In genomic region chr10:40725066-40725465, GRCm38 (mm10) we compare ENCODE assay signal across 13 mouse cellular contexts. TPM values are rescaled to one million over a fixed set of nuclear protein-coding genes. Genes with fewer than 3 reads are reported as not detected.
DNase-seq lines count a peak whose midpoint lies in the region; ATAC-seq lines count a peak whose summit lies in the region.
"Had no signal": no experiment of that assay in that cellular context is flagged by ENCODE, and none has a peak within 500 bp of the region (broad histone marks: within the 10 kb centered on the region; RNA-seq: fewer than 3 reads in every experiment).

No protein-coding gene starts in this region.

- no peaks in the 10 kb centered on the region for H3K27me3 ChIP-seq in intestine, embryonic 14.5 days (replicated peaks; ENCODE audit: control insufficient read depth, insufficient read depth, low read length)
- no peaks in the 10 kb centered on the region for H3K27me3 ChIP-seq in intestine, embryonic 16.5 days (replicated peaks; ENCODE audit: control insufficient read depth, insufficient read depth, low read length)
- H3K27me3 ChIP-seq: heart, embryonic 15.5 days; neural tube, embryonic 13.5 days had no signal

- H3K4me3 ChIP-seq in intestine, embryonic 14.5 days (ENCODE audit: low read depth, low read length) = no peak overlapping the region
- no peak overlapping the region for H3K4me3 ChIP-seq in intestine, embryonic 16.5 days (ENCODE audit: low read length)
- H3K4me3 ChIP-seq: heart, embryonic 15.5 days; neural tube, embryonic 13.5 days had no signal

- no peaks in the 10 kb centered on the region for H3K9me3 ChIP-seq in intestine, embryonic 14.5 days (ENCODE audit: control insufficient read depth, low read length)
- no peaks in the 10 kb centered on the region for H3K9me3 ChIP-seq in intestine, embryonic 16.5 days (ENCODE audit: control insufficient read depth, low read length)
- H3K9me3 ChIP-seq: G1E; heart, embryonic 15.5 days; neural tube, embryonic 13.5 days had no signal

- no peak overlapping the region for H3K4me2 ChIP-seq in intestine, embryonic 14.5 days (ENCODE audit: low read length)
- no peak overlapping the region for H3K4me2 ChIP-seq in intestine, embryonic 16.5 days (ENCODE audit: low read depth, low read length)
- H3K4me2 ChIP-seq: heart, embryonic 15.5 days; neural tube, embryonic 13.5 days had no signal

- no peak for ATAC-seq in intestine, embryonic 14.5 days (replicated peaks; ENCODE audit: low FRiP score, low TSS enrichment, low read depth)
- no peak for ATAC-seq in intestine, embryonic 16.5 days

- peaks cover 21% of the 10 kb centered on the region for H3K4me1 ChIP-seq in intestine, embryonic 14.5 days (replicated peaks; ENCODE audit: control insufficient read depth, insufficient read depth, low read length)
- H3K4me1 ChIP-seq in intestine, embryonic 16.5 days (ENCODE audit: control insufficient read depth, insufficient read depth, low read length) = peaks cover 7% of the 10 kb centered on the region; the same call in 1 of the 2 replicates
- H3K4me1 ChIP-seq: heart, embryonic 15.5 days had no signal

- H3K36me3 ChIP-seq in intestine, embryonic 14.5 days (ENCODE audit: control insufficient read depth, insufficient read depth, low read length) = no peaks in the 10 kb centered on the region
- no peaks in the 10 kb centered on the region for H3K36me3 ChIP-seq in intestine, embryonic 16.5 days (ENCODE audit: control insufficient read depth, insufficient read depth, low read length)
- H3K36me3 ChIP-seq: G1E; heart, embryonic 15.5 days; neural tube, embryonic 13.5 days had no signal

- H3K9ac ChIP-seq in intestine, embryonic 14.5 days (ENCODE audit: low read length) = no peak overlapping the region
- no peak overlapping the region for H3K9ac ChIP-seq in intestine, embryonic 16.5 days (ENCODE audit: low read depth, low read length)
- H3K9ac ChIP-seq: heart, embryonic 15.5 days; neural tube, embryonic 13.5 days had no signal

- H3K27ac ChIP-seq in intestine, embryonic 14.5 days (ENCODE audit: low read depth) = peak overlapping the region; percentile 57; the same call in 1 of the 2 replicates
- H3K27ac ChIP-seq in intestine, embryonic 16.5 days (ENCODE audit: low read length) = no peak overlapping the region
- H3K27ac ChIP-seq: heart, embryonic 15.5 days; neural tube, embryonic 13.5 days had no signal

- 43% methylated on average over 4 of the region's 4 CpGs for WGBS in intestine, embryonic 14.5 days
- WGBS in intestine, embryonic 16.5 days = 46% methylated on average over 4 of the region's 4 CpGs

- peak; percentile 28 for DNase-seq in adrenal gland, postnatal 10 days
- no peak for DNase-seq in adrenal gland, adult 18-20 months (ENCODE audit: low spot score in 2 of 2)
- peak; percentile 39 for DNase-seq in intestine, embryonic 14.5 days (ENCODE audit: low spot score)
- peak; percentile 34 for DNase-seq in retina, postnatal 1 day
- no peak for DNase-seq in retina, embryonic 14.5 days (ENCODE audit: low spot score)
- no peak for DNase-seq in ovary, adult 18-20 months (ENCODE audit: low spot score)
- DNase-seq in Muller cell, postnatal 12 days (ENCODE audit: inconsistent ontology term) = no peak
- DNase-seq: cerebellum, adult 11-12 months had no signal

RNA-seq across cellular contexts. Expression of gene Mettl24, which starts 42.0 kb away (rescaled TPM):
- 1 to 10 TPM; 5.7 to 7.2 TPM for total RNA-seq in adrenal gland, postnatal 10 days (2021)
- total RNA-seq in adrenal gland, adult 18-20 months (2021) = 1 to 10 TPM; 6.5 to 7.3 TPM
- polyA plus RNA-seq in intestine, embryonic 14.5 days (2014; fragmentation: Nextera tagmentation; extraction: Ambion mirVana) = 4.2 and 4.5 TPM in 2 replicates
- 3.0 and 3.2 TPM in 2 replicates for polyA plus RNA-seq in intestine, embryonic 16.5 days (2015; fragmentation: Nextera tagmentation; extraction: Ambion mirVana)
- total RNA-seq: G1E; megakaryocyte, adult 5-6 weeks had no signal
- polyA plus RNA-seq: G1E had no signal

Comparison
In these comparisons a context has a peak if more than half of its experiments do, and no peak if none do; other contexts are left out.
1. DNase-seq: peak in adrenal gland, postnatal 10 days (single experiment), intestine, embryonic 14.5 days (single experiment) and retina, postnatal 1 day (single experiment); none in adrenal gland, adult 18-20 months (0 of 2), retina, embryonic 14.5 days (single experiment), ovary, adult 18-20 months (single experiment) and Muller cell, postnatal 12 days (single experiment).